Mouse (Mus musculus): ENCODE data around the gene Loxl1. TPM values are rescaled to one million over a fixed set of nuclear protein-coding genes. Genes with fewer than 3 reads are reported as not detected.
A peak's percentile ranks its signal among the peaks of the same experiment; 100 is the strongest.
"Not testable (repeated sequence)": the region's sequence is repeated elsewhere in the genome, so short reads cannot be mapped to it uniquely, and the experiment has no call there.

The Loxl1 gene
- polyA plus RNA-seq, 1 experiment from 2014 or later = 9.2 TPM

DNA sequence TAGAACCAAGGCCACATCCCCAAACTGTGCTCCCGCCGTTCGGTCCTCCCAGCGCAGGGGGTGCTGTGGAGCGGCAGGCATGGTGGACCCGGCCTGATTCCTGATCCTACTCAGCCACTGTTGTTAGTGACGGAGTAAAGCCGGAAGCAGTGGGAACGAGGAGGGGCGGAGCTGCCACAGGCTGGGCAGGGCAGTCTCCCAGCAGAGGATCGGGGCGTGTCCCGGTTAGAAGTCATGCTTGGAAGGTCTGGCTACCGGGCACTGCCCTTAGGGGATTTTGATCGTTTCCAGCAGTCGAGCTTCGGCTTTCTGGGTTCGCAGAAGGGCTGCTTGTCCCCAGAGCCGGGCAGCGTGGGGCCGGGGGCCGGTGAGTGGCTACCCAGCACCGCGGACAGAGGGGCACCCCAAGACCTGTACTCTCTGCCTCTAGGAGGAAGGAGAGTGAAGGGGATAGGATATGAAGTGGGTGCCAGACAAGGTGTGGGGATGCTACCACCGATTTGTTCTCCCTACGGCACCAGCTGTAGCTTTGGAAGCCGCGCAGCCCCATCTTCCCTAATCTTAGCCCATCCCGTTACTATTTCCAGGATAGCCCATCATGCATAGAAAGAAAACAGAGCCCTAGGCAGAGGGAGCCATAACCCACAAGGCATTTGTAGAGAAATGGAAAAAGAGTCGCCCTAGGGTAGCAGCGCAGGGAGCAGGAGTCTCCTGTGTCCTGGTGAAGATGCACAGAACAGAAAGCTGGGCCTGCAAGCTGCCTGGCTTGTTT, 59.8 kb downstream of the Loxl1 start, which contains the start of gene Stoml1:
TSS of gene Stoml1 (plus strand) at position 132 of the 772 bp plus-strand sequence.
- H3K27me3 ChIP-seq (replicated peaks; ENCODE audit: control insufficient read depth, insufficient read depth, low read length) = no peaks in the 10 kb centered on the region

DNA sequence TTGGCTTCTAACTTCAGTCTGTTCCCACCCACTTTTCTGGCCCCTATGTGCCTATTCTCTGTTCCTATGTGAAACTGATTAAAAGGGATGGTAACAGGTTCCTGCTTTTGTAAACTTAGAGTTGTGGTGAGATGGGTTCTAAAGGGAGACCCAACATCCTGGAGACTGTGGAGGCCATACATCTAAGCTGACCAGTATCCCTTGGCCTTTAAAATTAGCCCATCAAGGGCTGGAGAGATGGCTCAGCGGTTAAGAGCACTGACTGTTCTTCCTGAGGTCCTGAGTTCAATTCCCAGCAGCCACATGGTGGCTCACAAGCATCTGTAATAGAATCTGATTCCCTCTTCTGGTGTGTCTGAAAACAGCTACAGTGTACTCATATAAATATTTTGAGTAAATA, 62.3 kb downstream of the Loxl1 start:
- not testable (repeated sequence) for H3K4me1 ChIP-seq (ENCODE audit: control insufficient read depth, insufficient read depth, low read length); H3K9me3 ChIP-seq (replicated peaks; ENCODE audit: control insufficient read depth, low read length); H3K4me2 ChIP-seq (ENCODE audit: low read length); DNase-seq (ENCODE audit: low spot score); H3K27ac ChIP-seq (ENCODE audit: low read depth, low read length); ATAC-seq; H3K4me3 ChIP-seq (ENCODE audit: low read depth, low read length); H3K27me3 ChIP-seq (replicated peaks; ENCODE audit: control insufficient read depth, insufficient read depth, low read length); H3K36me3 ChIP-seq (ENCODE audit: control insufficient read depth, insufficient read depth, low read length); H3K9ac ChIP-seq (ENCODE audit: low read length)
- 87% methylated on average over 1 of the region's 1 CpGs for WGBS

More for the DNA sequence above, 59.8 kb downstream of the Loxl1 start, which contains the start of gene Stoml1:
- H3K4me2 ChIP-seq (ENCODE audit: low read length) = peak within 1 kb of the TSS; percentile 76
- H3K9ac ChIP-seq (ENCODE audit: low read length) = peak within 1 kb of the TSS; percentile 90
- peak within 1 kb of the TSS; percentile 46 for H3K27ac ChIP-seq (ENCODE audit: low read depth, low read length)
- peak within 1 kb of the TSS; percentile 71 for H3K4me3 ChIP-seq (ENCODE audit: low read depth, low read length)
- WGBS = under 1% methylated on average over 30 of the region's 31 CpGs
- ATAC-seq (peak; percentile 98), DNase-seq (ENCODE audit: low spot score) (peak; percentile 96)
- H3K4me1 ChIP-seq (ENCODE audit: control insufficient read depth, insufficient read depth, low read length) = peaks cover 9% of the 10 kb centered on the region
- no peaks in the 10 kb centered on the region for H3K9me3 ChIP-seq (replicated peaks; ENCODE audit: control insufficient read depth, low read length)
- peaks cover 26% of the 10 kb centered on the region for H3K36me3 ChIP-seq (ENCODE audit: control insufficient read depth, insufficient read depth, low read length)

DNA sequence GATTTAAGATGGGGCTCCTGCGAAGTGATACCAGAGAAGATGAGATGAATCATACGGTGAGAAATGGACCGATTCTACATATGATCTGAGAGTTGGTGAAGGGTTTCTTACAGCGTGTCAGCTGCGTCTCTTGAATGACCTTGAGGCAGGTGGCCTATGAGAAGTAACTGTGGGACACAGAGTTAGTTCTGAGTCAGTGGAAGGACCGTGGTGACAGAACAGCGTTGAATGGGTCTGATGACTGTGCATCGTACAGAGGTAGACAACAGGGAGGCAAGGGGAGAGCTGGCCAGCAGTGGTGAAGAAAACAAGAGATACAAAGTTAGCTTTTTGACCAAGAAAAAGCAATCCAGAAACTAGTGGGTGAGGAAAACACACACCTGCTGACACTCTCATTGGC, 62.7 kb downstream of the Loxl1 start:
- no peaks in the 10 kb centered on the region for H3K9me3 ChIP-seq (replicated peaks; ENCODE audit: control insufficient read depth, low read length)
- 81% methylated on average over 8 of the region's 8 CpGs for WGBS
- H3K4me2 ChIP-seq (ENCODE audit: low read length) = peak overlapping the region; percentile 63; the same call in 1 of the 2 replicates
- DNase-seq (ENCODE audit: low spot score) (no peak), ATAC-seq (no peak)
- H3K36me3 ChIP-seq (ENCODE audit: control insufficient read depth, insufficient read depth, low read length) = no peaks in the 10 kb centered on the region
- peaks cover 9% of the 10 kb centered on the region for H3K4me1 ChIP-seq (ENCODE audit: control insufficient read depth, insufficient read depth, low read length)
- no peak overlapping the region for H3K4me3 ChIP-seq (ENCODE audit: low read depth, low read length)
- H3K9ac ChIP-seq (ENCODE audit: low read length) = no peak overlapping the region
- H3K27ac ChIP-seq (ENCODE audit: low read depth, low read length) = no peak overlapping the region
- H3K27me3 ChIP-seq (replicated peaks; ENCODE audit: control insufficient read depth, insufficient read depth, low read length) = no peaks in the 10 kb centered on the region

DNA sequence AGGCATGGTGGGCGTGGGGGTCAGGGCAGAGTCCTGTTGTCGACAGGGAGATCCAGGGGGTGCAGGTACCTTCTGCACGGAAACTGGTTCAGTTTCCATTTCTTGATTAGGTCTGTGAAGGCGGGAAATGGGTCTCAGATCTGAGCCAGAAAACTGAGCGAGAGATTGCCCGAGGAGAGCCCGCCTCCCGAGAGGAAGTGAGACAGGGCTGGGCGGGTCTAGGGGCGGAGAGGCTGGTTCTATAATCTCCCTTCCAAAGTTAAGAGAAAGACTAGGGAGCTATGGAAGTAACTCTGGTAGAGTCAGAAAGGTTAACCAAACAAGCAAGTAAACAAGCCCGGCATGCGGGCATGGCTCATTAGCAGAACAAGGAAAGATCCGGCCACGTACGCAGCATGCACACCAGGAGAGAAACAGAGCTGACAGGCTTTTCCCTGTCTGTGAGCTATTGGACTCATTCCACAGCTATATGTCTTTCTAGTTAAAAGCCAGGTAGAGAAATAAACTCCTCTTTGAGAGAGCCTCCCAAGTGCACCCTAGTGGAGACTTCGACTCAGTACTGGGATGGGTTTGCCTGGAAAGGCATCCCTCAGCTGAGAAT, 63.3 kb downstream of the Loxl1 start, which contains the start of gene Pml:
TSS of gene Pml (minus strand) at position 195 of the 601 bp plus-strand sequence.
- WGBS = 2% methylated on average over 16 of the region's 16 CpGs

DNA sequence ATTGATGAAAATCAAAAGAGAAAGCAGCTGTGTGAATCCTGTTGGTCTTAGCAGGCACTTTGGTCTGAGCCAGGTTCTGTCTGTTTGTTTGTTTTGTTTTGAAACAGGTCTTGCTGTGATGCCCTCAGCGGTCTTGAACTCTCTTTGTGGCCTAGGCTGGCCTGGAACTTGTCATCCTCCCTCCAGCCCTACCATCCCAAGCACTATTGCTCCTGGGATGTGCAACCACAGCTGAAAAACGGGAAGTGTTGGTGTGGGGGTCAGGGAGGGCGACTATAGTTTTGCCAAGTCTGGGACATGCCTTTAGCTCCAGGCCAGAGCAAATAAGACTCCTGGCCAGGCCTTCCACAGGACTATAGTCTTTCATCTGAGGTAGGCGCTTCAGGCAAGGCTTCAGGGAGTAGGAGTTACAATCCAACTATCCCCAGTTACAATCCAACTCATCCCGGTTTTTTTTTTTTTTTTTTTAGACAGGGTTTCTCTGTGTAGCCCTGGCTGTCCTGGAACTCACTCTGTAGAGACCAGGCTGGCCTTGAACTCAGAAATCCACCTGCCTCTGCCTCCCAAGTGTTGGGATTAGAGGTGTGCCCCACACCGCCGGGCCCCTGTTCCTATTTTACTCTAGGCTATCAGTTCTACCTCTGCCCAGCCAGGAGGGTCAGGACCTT, 64.1 kb downstream of the Loxl1 start:
- WGBS = 53% methylated on average over 7 of the region's 7 CpGs
- H3K9ac ChIP-seq (ENCODE audit: low read length) = peak overlapping the region; percentile 54
- ATAC-seq = no peak

More for the DNA sequence above, 63.3 kb downstream of the Loxl1 start, which contains the start of gene Pml:
- ATAC-seq (no peak; the same call in 1 of the 2 replicates), DNase-seq (ENCODE audit: low spot score) (peak; percentile 67)
- H3K4me2 ChIP-seq (ENCODE audit: low read length) = peak within 1 kb of the TSS; percentile 63
- H3K4me1 ChIP-seq (ENCODE audit: control insufficient read depth, insufficient read depth, low read length) = peaks cover 9% of the 10 kb centered on the region
- H3K36me3 ChIP-seq (ENCODE audit: control insufficient read depth, insufficient read depth, low read length) = no peaks in the 10 kb centered on the region
- H3K27me3 ChIP-seq (replicated peaks; ENCODE audit: control insufficient read depth, insufficient read depth, low read length) = no peaks in the 10 kb centered on the region
- peak within 1 kb of the TSS; percentile 41 for H3K4me3 ChIP-seq (ENCODE audit: low read depth, low read length)
- H3K27ac ChIP-seq (ENCODE audit: low read depth, low read length) = peak within 1 kb of the TSS; percentile 35; the same call in 1 of the 2 replicates
- peak within 1 kb of the TSS; percentile 54 for H3K9ac ChIP-seq (ENCODE audit: low read length)
- H3K9me3 ChIP-seq (replicated peaks; ENCODE audit: control insufficient read depth, low read length) = no peaks in the 10 kb centered on the region

DNA sequence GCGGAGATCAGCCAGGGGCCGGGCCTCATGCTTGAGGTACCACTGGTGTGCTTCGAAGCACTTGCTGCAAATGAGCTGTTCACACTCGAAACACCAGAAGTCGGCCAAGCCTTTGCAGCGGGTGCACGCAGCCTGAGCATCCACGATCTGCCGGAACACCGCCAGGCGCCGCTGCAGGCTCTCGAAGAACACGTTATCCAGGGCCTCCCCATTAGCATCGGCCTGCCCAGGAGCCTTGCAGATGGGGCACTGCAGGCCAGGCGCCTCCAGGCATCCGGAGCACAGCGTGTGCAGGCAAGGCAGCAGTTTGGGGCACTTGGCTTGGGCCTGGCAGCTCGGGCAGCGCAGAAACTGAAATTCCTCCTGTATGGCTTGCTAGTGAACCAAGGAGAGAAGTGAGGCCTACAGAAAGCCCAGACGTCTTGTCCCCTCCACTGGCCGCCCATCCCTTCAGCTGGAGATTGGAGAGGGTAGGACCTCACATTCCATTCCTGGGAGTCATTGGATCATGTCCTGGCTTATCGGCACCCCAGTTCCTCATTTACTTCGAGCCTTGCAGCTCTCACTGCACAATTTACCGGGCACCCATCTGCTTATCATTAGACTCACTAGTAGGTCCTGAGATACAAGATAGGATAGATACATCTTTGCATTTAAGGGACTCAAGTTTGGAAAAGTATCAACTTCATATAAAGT, 65.8 kb downstream of the Loxl1 start:
- Histone ChIP-seq H3K27ac (ENCODE audit: low read depth, low read length) (0 out of 2 replicates have a peak overlapping the region, but pooled peaks have one; percentile 41), H3K4me3 (ENCODE audit: low read depth, low read length) (no peak overlapping the region)
- WGBS = 16% methylated on average over 25 of the region's 25 CpGs

More for the DNA sequence above, 64.1 kb downstream of the Loxl1 start:
- Histone ChIP-seq H3K27ac (ENCODE audit: low read depth, low read length) (no peak overlapping the region), H3K36me3 (ENCODE audit: control insufficient read depth, insufficient read depth, low read length) (no peaks in the 10 kb centered on the region), H3K4me3 (ENCODE audit: low read depth, low read length) (peak overlapping the region; percentile 41), H3K4me1 (ENCODE audit: control insufficient read depth, insufficient read depth, low read length) (peaks cover 9% of the 10 kb centered on the region), H3K9me3 (replicated peaks; ENCODE audit: control insufficient read depth, low read length) (no peaks in the 10 kb centered on the region), H3K4me2 (ENCODE audit: low read length) (peak overlapping the region; percentile 63), H3K27me3 (replicated peaks; ENCODE audit: control insufficient read depth, insufficient read depth, low read length) (no peaks in the 10 kb centered on the region)
- DNase-seq (ENCODE audit: low spot score) = no peak

DNA sequence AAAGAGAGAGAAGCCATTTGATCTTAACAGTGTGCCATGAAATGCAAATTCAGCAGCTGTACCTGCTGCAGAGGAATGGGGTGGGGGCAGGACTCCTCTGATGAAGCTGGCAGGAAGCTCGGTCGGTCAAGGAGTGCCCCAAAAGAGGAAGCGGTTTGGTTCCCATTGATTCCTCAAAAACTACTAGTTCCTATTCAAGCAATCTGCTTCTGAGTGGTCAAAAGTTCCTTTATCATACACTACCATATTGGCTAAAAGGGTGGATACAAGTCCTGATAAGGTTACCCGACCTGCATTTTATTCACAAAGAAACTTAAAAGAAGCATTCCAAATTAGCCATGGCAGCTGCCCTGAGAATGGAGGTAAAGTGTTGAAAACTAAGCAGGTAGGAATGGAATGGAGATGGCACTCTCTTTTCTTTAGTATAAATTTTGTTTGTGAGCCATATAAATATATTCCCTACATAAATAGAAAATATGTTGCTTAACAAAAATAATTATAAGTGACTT, 66.8 kb downstream of the Loxl1 start:
- H3K27ac ChIP-seq (ENCODE audit: low read depth, low read length) = no peak overlapping the region
- H3K9ac ChIP-seq (ENCODE audit: low read length) = no peak overlapping the region
- ATAC-seq = no peak
- no peak overlapping the region for H3K4me3 ChIP-seq (ENCODE audit: low read depth, low read length)
- H3K4me2 ChIP-seq (ENCODE audit: low read length) = no peak overlapping the region
- H3K4me1 ChIP-seq (ENCODE audit: control insufficient read depth, insufficient read depth, low read length) = peaks cover 16% of the 10 kb centered on the region
- H3K27me3 ChIP-seq (replicated peaks; ENCODE audit: control insufficient read depth, insufficient read depth, low read length) = no peaks in the 10 kb centered on the region
- no peak for DNase-seq (ENCODE audit: low spot score)
- H3K36me3 ChIP-seq (ENCODE audit: control insufficient read depth, insufficient read depth, low read length) = no peaks in the 10 kb centered on the region
- 75% methylated on average over 4 of the region's 4 CpGs for WGBS
- H3K9me3 ChIP-seq (replicated peaks; ENCODE audit: control insufficient read depth, low read length) = no peaks in the 10 kb centered on the region

More for the DNA sequence above, 65.8 kb downstream of the Loxl1 start:
- H3K4me1 ChIP-seq (ENCODE audit: control insufficient read depth, insufficient read depth, low read length) = peaks cover 10% of the 10 kb centered on the region
- H3K4me2 ChIP-seq (ENCODE audit: low read length) = peak overlapping the region; percentile 41
- H3K27me3 ChIP-seq (replicated peaks; ENCODE audit: control insufficient read depth, insufficient read depth, low read length) = no peaks in the 10 kb centered on the region
- H3K36me3 ChIP-seq (ENCODE audit: control insufficient read depth, insufficient read depth, low read length) = no peaks in the 10 kb centered on the region
- peak; percentile 88 for ATAC-seq
- H3K9ac ChIP-seq (ENCODE audit: low read length) = peak overlapping the region; percentile 52
- no peaks in the 10 kb centered on the region for H3K9me3 ChIP-seq (replicated peaks; ENCODE audit: control insufficient read depth, low read length)
- peak; percentile 90 for DNase-seq (ENCODE audit: low spot score)

DNA sequence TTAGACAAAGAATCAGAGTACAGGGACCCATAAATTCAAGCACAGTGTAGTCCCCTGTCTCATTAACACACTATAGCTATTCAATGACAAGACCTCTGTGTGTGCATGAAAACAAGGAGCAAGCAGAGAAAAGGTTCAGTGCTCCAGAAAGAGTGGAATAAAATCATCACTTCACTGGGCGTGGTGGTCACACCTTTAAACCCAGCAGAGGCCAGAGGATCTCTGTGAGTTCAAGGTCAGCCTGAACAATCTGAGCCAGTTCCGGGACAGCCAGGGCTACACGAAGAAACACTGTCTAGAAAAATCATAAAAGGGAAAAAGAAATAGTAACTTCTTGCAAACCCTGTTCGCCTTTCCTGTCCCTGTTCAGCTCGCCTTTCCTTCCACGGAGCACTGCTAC, 69.3 kb downstream of the Loxl1 start:
- H3K4me3 ChIP-seq (ENCODE audit: low read depth, low read length) = no peak overlapping the region
- H3K4me2 ChIP-seq (ENCODE audit: low read length) = no peak overlapping the region
- DNase-seq (ENCODE audit: low spot score) = no peak
- H3K9me3 ChIP-seq (replicated peaks; ENCODE audit: control insufficient read depth, low read length) = no peaks in the 10 kb centered on the region
- WGBS = 89% methylated on average over 6 of the region's 6 CpGs
- ATAC-seq = no peak
- no peak overlapping the region for H3K9ac ChIP-seq (ENCODE audit: low read length)
- peaks cover 10% of the 10 kb centered on the region for H3K4me1 ChIP-seq (ENCODE audit: control insufficient read depth, insufficient read depth, low read length)
- H3K27ac ChIP-seq (ENCODE audit: low read depth, low read length) = no peak overlapping the region
- H3K36me3 ChIP-seq (ENCODE audit: control insufficient read depth, insufficient read depth, low read length) = no peaks in the 10 kb centered on the region
- H3K27me3 ChIP-seq (replicated peaks; ENCODE audit: control insufficient read depth, insufficient read depth, low read length) = no peaks in the 10 kb centered on the region

All from forebrain, embryonic 14.5 days (tissue).